Mouse (Mus musculus): ENCODE results near the gene Chml.

The Chml gene

DNA sequence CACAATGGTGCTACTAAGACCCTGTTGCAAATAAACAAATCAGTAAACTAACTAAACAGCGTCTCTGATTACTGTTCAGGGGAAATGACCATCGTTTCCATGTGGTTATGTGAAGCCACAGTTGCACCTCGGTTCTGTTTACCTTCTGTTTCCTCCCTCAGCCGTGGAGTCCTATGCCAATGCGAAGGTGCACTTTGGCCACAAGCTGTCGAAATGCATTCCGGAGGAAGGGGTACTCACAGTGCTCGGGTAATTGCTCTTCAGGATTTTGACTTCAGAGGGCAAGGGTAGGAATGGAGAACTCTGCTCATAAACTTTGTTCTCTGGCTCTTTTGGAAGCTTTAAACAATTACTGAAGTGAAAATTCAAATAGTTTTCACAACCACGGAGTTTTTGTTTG, 45.7 kb downstream of the Chml start:
- no peak for DNase-seq

GRCm38 (mm10) chr1:175643496-175644265, 49.0 kb downstream of the Chml start:
- DNase-seq: no peak

GRCm38 (mm10) chr1:175640435-175641150, 52.1 kb downstream of the Chml start:
- DNase-seq: peak; percentile 48

DNA sequence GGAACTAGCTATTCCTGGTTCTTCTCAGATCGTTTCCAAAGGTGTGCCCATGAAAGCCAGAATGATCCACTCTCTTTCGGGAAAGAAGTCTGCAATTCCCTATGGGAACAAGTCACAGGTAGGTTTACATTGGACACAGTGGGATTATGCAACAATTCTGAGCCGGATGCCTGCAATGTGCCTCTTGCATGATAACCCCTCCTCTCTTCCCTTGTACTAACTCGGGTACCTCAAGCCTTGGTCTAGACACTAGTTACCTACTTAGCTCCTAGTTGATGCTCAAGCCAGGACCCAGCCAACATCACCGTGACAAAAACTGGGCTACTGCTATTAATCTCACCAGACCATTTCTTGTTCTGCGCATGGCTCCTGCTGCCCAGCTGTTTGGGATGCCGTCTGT, 53.6 kb downstream of the Chml start:
- DNase-seq: no peak

GRCm38 (mm10) chr1:175637677-175638076, 55.0 kb downstream of the Chml start:
- DNase-seq: no peak

DNA sequence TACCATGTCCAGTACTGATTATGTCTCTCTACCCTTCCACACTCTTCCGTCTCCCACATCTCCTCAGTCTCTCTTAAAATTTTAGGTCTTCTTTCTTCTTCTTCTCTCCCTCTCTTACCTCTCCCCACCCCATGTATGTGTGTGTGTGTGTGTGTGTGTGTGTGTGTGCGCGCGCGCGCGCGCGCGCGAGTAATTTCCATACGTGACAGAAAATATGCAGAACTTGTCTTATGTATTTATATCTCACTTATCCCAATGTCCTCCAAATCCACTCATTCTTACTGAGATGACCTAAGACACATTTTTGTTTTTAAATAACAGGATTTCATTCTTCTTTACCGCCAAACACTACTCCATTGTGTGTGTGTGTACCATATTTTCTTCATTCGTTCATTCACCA, 60.2 kb downstream of the Chml start:
- DNase-seq: no peak
